Mouse (Mus musculus): ENCODE results near the gene Trf. TPM values are rescaled to one million over a fixed set of nuclear protein-coding genes. Genes with fewer than 3 reads are reported as not detected.
A peak's percentile ranks its signal among the peaks of the same experiment; 100 is the strongest.

Gene Trf
- polyA plus RNA-seq, 1 experiment from 2014 or later: 65.5 TPM

DNA sequence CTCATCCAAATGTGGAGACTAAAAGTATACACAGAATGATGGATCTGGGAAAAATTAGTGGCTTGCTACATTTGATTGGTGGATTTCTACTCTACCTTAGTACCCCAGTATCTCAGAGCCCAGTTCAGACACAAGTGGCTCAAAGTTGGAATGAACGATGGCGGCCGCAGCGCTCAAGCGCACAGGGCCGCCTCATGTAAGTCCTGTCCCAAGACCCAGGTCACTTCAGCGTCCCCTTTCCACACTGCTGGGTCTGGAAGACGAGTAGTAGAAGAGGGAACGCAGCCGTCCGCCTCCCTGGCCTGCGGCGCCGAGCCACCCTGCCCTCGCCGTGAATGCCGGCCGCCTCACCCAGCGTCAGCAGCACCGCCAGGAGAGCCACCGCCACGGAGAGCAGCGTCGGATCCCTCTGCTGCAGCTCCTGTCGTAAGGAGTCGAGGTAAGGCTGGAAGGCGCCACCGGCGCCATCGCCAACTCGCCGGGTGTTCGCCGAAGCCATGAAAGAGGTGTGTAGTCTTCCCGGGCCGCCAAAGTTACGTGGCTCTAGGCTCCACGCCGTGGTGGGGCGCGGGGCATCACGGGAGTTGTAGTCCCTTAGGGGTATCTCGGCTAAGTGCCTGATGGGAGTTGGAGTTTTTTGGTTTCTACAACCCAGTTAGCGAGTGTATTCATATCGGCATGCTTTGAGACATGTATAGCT lies 28.5 kb downstream of the Trf start, which contains the start of gene Srprb:
TSS of gene Srprb (minus strand) at position 577 of the 700 bp plus-strand sequence.
- peak within 1 kb of the TSS; percentile 77 for H3K4me2 ChIP-seq (replicated peaks; ENCODE audit: low read depth, low read length)
- peak within 1 kb of the TSS; percentile 94 for H3K9ac ChIP-seq (replicated peaks; ENCODE audit: low read length)
- peaks cover 5% of the 10 kb centered on the region for H3K4me1 ChIP-seq (ENCODE audit: insufficient read depth, low read length)
- H3K27me3 ChIP-seq (ENCODE audit: insufficient read depth, low read length): no peaks in the 10 kb centered on the region
- peak; percentile 99 for ATAC-seq (ENCODE audit: low FRiP score, low TSS enrichment)
- peaks cover 23% of the 10 kb centered on the region for H3K36me3 ChIP-seq (ENCODE audit: insufficient read depth, low read length)
- WGBS: 0% methylated on average over 45 of the region's 45 CpGs
- H3K9me3 ChIP-seq (ENCODE audit: low read length): no peaks in the 10 kb centered on the region
- H3K4me3 ChIP-seq (ENCODE audit: low read length): peak within 1 kb of the TSS; percentile 89
- peak within 1 kb of the TSS; percentile 81 for H3K27ac ChIP-seq (ENCODE audit: low read length)

DNA sequence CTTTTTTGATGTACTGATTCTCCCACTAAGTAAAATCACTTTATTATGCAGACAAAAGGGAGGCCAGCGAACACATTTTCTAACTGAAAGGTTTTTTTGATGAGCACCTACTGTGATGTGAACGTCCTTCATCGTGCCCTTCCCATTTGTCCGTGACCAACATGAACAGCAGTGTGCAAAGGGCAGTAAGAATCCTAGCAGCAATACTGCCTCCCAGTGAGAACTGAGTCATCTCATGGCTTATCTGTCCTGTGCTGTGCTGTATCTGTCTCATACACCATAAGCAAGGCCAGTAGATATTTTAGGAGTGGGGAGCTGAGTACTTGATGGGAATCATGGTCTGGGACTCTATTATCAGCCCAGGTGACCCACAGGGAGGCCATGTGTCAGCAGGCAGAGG lies 41.8 kb downstream of the Trf start:
- ATAC-seq (ENCODE audit: low FRiP score, low TSS enrichment): no peak
- Histone ChIP-seq H3K27ac (ENCODE audit: low read length) (no peak overlapping the region), H3K4me3 (ENCODE audit: low read length) (no peak overlapping the region), H3K36me3 (ENCODE audit: insufficient read depth, low read length) (peaks cover 49% of the 10 kb centered on the region), H3K4me1 (ENCODE audit: insufficient read depth, low read length) (no peaks in the 10 kb centered on the region), H3K9me3 (ENCODE audit: low read length) (no peaks in the 10 kb centered on the region), H3K4me2 (replicated peaks; ENCODE audit: low read depth, low read length) (no peak overlapping the region), H3K9ac (replicated peaks; ENCODE audit: low read length) (no peak overlapping the region), H3K27me3 (ENCODE audit: insufficient read depth, low read length) (no peaks in the 10 kb centered on the region)
- WGBS: 93% methylated on average over 4 of the region's 4 CpGs

DNA sequence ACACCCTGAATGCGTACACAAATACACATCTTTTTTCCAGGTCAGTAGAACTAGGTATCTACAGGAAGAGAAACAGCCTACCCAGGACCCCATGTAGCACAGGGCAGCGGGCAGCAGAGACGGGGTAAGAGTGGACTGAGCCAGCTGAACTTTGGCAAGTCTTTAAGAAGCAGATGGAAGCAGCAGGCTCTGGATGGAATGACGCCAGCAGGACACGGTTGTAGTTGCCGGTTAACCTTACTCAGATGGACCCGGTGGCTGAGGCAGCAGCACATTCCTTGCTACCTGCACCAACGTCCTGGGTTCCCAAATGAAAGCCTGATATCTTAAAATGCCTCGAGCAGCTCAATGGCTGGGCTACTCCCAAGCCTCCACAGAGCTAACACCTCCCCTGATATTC lies 43.5 kb downstream of the Trf start:
- Histone ChIP-seq H3K27ac (ENCODE audit: low read length) (no peak overlapping the region), H3K27me3 (ENCODE audit: insufficient read depth, low read length) (no peaks in the 10 kb centered on the region), H3K4me2 (replicated peaks; ENCODE audit: low read depth, low read length) (no peak overlapping the region), H3K9ac (replicated peaks; ENCODE audit: low read length) (no peak overlapping the region), H3K4me1 (ENCODE audit: insufficient read depth, low read length) (no peaks in the 10 kb centered on the region), H3K36me3 (ENCODE audit: insufficient read depth, low read length) (peaks cover 34% of the 10 kb centered on the region), H3K9me3 (ENCODE audit: low read length) (no peaks in the 10 kb centered on the region), H3K4me3 (ENCODE audit: low read length) (no peak overlapping the region)
- WGBS: 74% methylated on average over 9 of the region's 9 CpGs
- ATAC-seq (ENCODE audit: low FRiP score, low TSS enrichment): no peak

DNA sequence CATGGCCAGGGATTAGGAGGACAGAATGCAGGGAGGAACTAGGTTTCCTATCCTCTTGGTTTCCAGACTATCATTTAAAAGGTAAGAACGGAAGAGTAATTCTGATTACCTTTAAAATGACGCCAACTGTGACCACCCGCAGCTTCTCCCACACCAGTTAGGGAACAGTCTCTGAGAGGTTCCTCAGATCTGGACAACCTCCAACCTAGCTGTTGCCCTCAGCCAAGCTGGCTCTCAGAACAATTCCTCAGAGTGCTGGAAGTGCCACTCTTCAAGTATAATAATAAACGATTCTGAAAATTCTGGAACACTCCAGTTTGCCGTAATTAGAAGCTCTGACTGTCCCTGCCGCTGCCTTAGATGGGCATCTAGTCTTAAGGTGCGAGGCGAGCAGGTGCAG lies 44.3 kb downstream of the Trf start:
- H3K27me3 ChIP-seq (ENCODE audit: insufficient read depth, low read length): no peaks in the 10 kb centered on the region
- no peak overlapping the region for H3K4me3 ChIP-seq (ENCODE audit: low read length)
- H3K27ac ChIP-seq (ENCODE audit: low read length): no peak overlapping the region
- no peak for ATAC-seq (ENCODE audit: low FRiP score, low TSS enrichment)
- WGBS: 91% methylated on average over 8 of the region's 8 CpGs
- H3K4me1 ChIP-seq (ENCODE audit: insufficient read depth, low read length): no peaks in the 10 kb centered on the region
- H3K4me2 ChIP-seq (replicated peaks; ENCODE audit: low read depth, low read length): no peak overlapping the region
- H3K36me3 ChIP-seq (ENCODE audit: insufficient read depth, low read length): peaks cover 28% of the 10 kb centered on the region
- no peaks in the 10 kb centered on the region for H3K9me3 ChIP-seq (ENCODE audit: low read length)
- H3K9ac ChIP-seq (replicated peaks; ENCODE audit: low read length): no peak overlapping the region

DNA sequence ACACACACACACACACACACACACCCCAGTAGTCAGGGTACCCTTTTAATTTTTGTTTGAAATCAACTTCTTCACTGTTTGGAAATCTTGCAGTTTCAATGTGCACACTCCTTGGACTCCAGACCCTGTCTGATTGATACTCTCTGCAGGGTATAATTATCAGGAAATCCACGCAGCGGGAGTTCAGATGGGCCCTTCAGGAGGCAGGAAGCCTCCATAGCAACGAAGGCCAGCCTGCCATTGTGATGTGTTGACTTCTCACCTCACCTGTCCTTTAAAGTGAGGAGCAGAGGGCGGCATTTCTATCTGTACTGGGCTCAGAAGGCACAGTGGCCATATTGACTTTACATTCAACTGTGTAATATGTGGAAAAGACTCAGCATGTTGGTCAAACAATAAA lies 45.4 kb downstream of the Trf start:
- no peak for ATAC-seq (ENCODE audit: low FRiP score, low TSS enrichment)

DNA sequence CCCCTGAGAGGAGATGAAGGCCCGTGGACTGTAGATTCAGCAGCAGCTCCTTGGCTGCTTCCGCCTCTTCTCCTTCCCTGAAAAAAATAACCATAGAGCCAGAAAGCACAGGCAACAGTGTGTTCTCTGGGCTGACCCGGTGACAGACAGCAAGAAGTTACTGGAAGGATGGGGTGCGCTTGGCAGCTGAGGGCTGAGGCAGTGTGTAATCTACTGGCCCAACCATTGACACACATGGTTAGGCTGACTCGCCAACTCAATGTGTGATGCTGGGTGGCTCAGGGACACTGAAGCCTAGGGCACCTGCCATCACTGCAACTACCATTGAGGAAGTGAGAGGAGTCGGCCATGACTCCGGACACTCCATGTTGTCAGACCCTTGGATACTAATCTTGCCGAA lies 48.4 kb downstream of the Trf start:
- no peak overlapping the region for H3K4me3 ChIP-seq (ENCODE audit: low read length)
- WGBS: 90% methylated on average over 8 of the region's 8 CpGs

More for the DNA sequence above, 45.4 kb downstream of the Trf start:
- Histone ChIP-seq H3K27me3 (ENCODE audit: insufficient read depth, low read length) (no peaks in the 10 kb centered on the region), H3K4me1 (ENCODE audit: insufficient read depth, low read length) (peaks cover 7% of the 10 kb centered on the region; the same call in 1 of the 2 replicates), H3K4me2 (replicated peaks; ENCODE audit: low read depth, low read length) (no peak overlapping the region), H3K4me3 (ENCODE audit: low read length) (no peak overlapping the region), H3K9me3 (ENCODE audit: low read length) (no peaks in the 10 kb centered on the region), H3K27ac (ENCODE audit: low read length) (no peak overlapping the region), H3K36me3 (ENCODE audit: insufficient read depth, low read length) (peaks cover 18% of the 10 kb centered on the region; the same call in 1 of the 2 replicates), H3K9ac (replicated peaks; ENCODE audit: low read length) (no peak overlapping the region)
- WGBS: 73% methylated on average over 4 of the region's 4 CpGs

GRCm38 (mm10) chr9:103180807-103181565 lies 49.3 kb downstream of the Trf start:
- H3K4me2 ChIP-seq (replicated peaks; ENCODE audit: low read depth, low read length): peak overlapping the region; percentile 80
- peaks cover 7% of the 10 kb centered on the region for H3K4me1 ChIP-seq (ENCODE audit: insufficient read depth, low read length)
- peak overlapping the region; percentile 55 for H3K4me3 ChIP-seq (ENCODE audit: low read length)
- 2% methylated on average over 20 of the region's 20 CpGs for whole genome bisulfite sequencing
- H3K9me3 ChIP-seq (ENCODE audit: low read length): no peaks in the 10 kb centered on the region
- no peaks in the 10 kb centered on the region for H3K27me3 ChIP-seq (ENCODE audit: insufficient read depth, low read length)
- ATAC-seq (ENCODE audit: low FRiP score, low TSS enrichment): peak; percentile 95
- H3K9ac ChIP-seq (replicated peaks; ENCODE audit: low read length): peak overlapping the region; percentile 74
- peak overlapping the region; percentile 40 for H3K27ac ChIP-seq (ENCODE audit: low read length)
- no peaks in the 10 kb centered on the region for H3K36me3 ChIP-seq (ENCODE audit: insufficient read depth, low read length)

More for the DNA sequence above, 48.4 kb downstream of the Trf start:
- ATAC-seq (ENCODE audit: low FRiP score, low TSS enrichment): no peak
- Histone ChIP-seq H3K27ac (ENCODE audit: low read length) (no peak overlapping the region), H3K4me1 (ENCODE audit: insufficient read depth, low read length) (peaks cover 7% of the 10 kb centered on the region), H3K9me3 (ENCODE audit: low read length) (no peaks in the 10 kb centered on the region), H3K9ac (replicated peaks; ENCODE audit: low read length) (no peak overlapping the region), H3K36me3 (ENCODE audit: insufficient read depth, low read length) (no peaks in the 10 kb centered on the region), H3K4me2 (replicated peaks; ENCODE audit: low read depth, low read length) (no peak overlapping the region), H3K27me3 (ENCODE audit: insufficient read depth, low read length) (no peaks in the 10 kb centered on the region)

- 65% methylated on average over 3 of the region's 3 CpGs for WGBS
- H3K4me2 ChIP-seq (replicated peaks; ENCODE audit: low read depth, low read length): peak overlapping the region; percentile 80
- H3K9me3 ChIP-seq (ENCODE audit: low read length): no peaks in the 10 kb centered on the region
- H3K9ac ChIP-seq (replicated peaks; ENCODE audit: low read length): peak overlapping the region; percentile 74
- H3K27me3 ChIP-seq (ENCODE audit: insufficient read depth, low read length): no peaks in the 10 kb centered on the region
- H3K4me3 ChIP-seq (ENCODE audit: low read length): peak overlapping the region; percentile 55
- ATAC-seq (ENCODE audit: low FRiP score, low TSS enrichment): peak; percentile 16; the same call in 1 of the 2 replicates
- H3K4me1 ChIP-seq (ENCODE audit: insufficient read depth, low read length): peaks cover 7% of the 10 kb centered on the region
- H3K27ac ChIP-seq (ENCODE audit: low read length): no peak overlapping the region
- no peaks in the 10 kb centered on the region for H3K36me3 ChIP-seq (ENCODE audit: insufficient read depth, low read length)
These were observed 49.9 kb downstream of the Trf start for GRCm38 (mm10) chr9:103180303-103180702.

DNA sequence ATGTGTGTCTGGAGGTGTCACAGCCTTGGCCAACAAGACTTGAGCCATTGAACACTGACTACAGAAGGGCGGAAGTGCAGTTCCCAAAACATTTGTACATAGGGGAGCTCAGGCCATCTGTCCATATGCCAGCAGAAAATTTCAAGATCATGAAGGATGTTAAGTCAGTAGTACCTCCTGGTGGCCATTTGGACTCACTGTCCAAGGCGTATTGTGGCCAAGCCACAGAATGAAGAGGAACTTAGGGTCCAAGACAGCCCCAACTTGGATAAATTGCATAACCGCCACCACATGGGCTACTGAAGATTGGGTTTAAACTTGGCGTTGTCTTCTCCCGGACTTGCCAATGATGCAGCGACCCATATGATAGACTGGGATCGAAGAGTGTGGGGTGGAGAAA lies 54.6 kb downstream of the Trf start:
- H3K9ac ChIP-seq (replicated peaks; ENCODE audit: low read length): no peak overlapping the region

More for the DNA sequence above, 54.6 kb downstream of the Trf start:
- no peak overlapping the region for H3K27ac ChIP-seq (ENCODE audit: low read length)
- no peaks in the 10 kb centered on the region for H3K9me3 ChIP-seq (ENCODE audit: low read length)
- WGBS: 95% methylated on average over 7 of the region's 7 CpGs
- no peaks in the 10 kb centered on the region for H3K27me3 ChIP-seq (ENCODE audit: insufficient read depth, low read length)
- no peak overlapping the region for H3K4me3 ChIP-seq (ENCODE audit: low read length)
- no peaks in the 10 kb centered on the region for H3K36me3 ChIP-seq (ENCODE audit: insufficient read depth, low read length)
- no peak overlapping the region for H3K4me2 ChIP-seq (replicated peaks; ENCODE audit: low read depth, low read length)
- no peak for ATAC-seq (ENCODE audit: low FRiP score, low TSS enrichment)
- peaks cover 6% of the 10 kb centered on the region for H3K4me1 ChIP-seq (ENCODE audit: insufficient read depth, low read length)
